Mouse (Mus musculus): ENCODE data around the gene Adss. TPM values are rescaled to one million over a fixed set of nuclear protein-coding genes. Genes with fewer than 3 reads are reported as not detected.

The Adss gene
- total RNA-seq, 2 experiments from 2014 or later = 69.9 to 74.4 TPM

GRCm38 (mm10) chr1:177729043-177730024 lies 67.0 kb downstream of the Adss start, which contains the start of gene 1700016C15Rik:
1700016C15Rik (plus strand) TSS chr1:177729814.
- DNase-seq (ENCODE audit: low spot score in 2 of 2) = no peak

- no peak for DNase-seq (ENCODE audit: low spot score in 2 of 2)
These were observed 68.3 kb downstream of the Adss start for GRCm38 (mm10) chr1:177727883-177728525.

DNA sequence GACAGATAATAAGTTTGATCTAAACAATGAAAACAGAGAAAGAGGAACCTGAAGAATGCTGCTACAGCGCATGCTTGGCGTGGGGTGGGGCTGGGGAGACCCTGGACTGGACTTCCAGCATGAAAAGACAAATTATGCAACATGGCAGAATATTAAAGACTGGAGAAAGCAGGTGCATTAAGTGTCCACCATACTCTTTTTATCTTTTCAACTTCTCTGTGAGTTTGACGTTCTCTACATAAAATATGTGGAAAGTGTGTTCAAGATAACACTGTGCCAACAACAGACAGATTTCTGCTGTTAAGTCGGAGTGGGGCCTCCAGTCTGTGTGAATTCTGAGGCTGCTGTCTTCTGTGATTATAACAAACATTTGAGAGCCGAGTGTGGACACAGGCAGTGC lies 69.4 kb downstream of the Adss start:
- DNase-seq (ENCODE audit: low spot score in 2 of 2) = no peak

- DNase-seq (ENCODE audit: low spot score in 2 of 2) = no peak
These were observed 72.5 kb downstream of the Adss start for GRCm38 (mm10) chr1:177723786-177724185.

DNA sequence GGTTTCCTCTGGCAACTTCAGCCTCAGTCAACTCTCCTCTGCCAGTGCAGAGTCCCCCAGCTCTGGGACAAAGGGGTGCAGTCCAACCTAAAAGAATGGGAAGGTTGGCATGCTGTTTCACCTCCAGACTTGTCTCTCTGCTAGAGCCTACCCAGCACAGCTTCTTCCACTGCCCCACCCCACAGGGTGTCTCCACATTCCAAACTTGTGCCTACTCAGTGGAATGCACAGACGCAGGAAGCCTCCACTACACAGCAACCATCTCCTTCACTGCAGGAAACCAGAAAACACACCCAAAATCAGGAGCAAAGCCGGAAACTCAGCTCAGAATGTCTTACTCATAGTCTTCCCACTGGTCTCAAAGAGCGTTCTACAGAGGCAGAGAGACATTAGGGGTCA lies 77.3 kb downstream of the Adss start:
- DNase-seq (ENCODE audit: low spot score in 2 of 2) = no peak

DNA sequence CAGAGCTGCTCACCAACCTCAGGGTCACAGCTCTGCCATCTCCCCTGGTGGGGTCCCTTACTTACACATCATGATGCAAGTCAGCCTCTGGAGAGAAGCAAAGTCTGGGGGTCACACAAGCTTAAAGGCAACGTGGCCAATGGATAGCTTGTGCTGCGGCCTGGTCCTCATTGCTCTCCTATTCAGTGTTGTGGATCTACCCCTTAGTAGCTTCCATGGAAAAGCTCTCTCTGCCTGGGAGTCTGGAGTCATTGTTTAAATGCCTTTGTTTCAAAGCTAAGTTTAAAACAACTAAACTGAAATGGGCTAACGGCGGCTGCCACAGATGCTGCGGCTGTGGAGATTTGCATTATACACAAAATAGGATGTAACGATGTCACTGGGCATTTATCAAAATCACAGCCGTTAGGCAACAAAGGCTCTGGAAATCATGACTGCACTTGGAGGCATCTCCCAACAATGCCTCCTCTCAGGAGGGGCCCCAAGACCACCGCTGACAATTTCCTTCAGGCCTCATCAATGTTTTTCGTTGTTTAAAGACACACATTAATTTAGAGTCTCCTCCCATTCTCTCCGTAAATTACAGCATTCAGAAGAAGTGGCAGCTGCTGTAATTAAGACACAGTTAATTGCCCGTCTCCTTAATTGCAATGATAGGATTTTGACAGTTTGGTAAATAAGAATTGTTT lies 77.8 kb downstream of the Adss start:
- no peak for DNase-seq (ENCODE audit: low spot score in 2 of 2)

DNA sequence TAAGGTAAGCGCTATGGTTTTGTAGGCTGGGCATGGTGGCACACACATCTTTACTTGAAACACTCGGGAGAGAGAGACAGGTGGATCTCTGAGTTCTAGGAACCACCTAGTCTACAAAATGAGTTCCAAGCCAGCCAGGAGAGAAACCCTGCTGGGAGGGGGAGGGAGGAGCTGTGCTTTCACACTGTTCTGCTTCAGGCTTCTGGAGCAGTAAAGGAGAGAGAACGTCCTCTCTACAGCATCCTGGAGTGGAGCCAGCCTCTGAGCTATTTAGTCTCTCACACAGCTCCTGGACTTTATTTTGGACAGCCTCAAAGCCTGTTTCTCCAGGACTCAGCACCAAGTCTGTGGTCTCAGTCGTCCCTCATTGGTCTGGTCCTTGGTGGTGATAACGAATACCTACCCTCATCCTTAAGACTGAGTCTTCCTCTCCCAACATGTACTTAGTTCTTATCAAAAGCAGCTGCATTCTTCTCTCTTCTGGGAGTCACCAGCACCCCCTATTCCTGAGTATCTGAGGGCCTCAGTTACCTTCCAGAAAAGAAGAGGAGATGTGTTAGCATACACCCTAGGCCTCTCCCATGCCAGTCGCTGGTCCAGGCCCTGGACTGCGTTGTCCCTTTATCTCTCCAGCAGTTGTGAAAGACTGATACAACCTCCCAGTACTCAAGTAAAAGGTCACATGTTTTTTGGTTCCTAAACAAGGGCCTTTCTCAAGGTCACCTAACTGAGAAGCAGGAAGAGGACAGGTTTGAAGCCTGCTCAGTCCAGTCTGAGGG lies 79.1 kb downstream of the Adss start:
- DNase-seq (ENCODE audit: low spot score in 2 of 2) = no peak

GRCm38 (mm10) chr1:177716448-177716847 lies 79.9 kb downstream of the Adss start:
- DNase-seq (ENCODE audit: low spot score in 2 of 2) = no peak

DNA sequence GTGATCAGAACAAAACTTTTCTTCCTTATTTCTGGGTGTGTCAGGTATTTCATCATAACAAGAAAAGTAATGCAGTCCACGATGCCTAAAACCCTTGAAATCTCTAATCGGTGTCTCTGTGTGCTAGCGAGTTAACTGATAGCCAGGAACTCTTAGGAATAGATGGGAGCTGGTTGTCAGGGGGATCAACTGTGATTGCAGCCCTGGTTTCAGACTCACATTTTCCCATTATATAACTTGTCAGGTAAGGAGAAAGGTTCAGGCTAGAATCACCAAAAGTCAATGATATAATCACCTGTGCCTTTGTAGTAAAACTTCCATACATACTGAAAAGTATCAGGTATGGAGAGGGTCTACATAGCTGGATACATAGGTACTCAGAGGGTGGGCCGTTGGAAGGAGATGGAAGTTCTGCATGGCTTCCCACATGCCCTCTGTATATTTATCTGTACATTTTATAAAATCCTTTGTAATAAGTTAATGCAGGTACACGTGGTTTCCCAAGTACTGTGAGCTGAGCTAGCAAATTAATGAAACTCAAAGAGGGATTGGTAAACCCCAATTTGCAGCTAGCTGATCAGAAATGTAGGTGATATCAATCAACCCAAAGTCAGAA lies 81.8 kb downstream of the Adss start:
- DNase-seq (ENCODE audit: low spot score in 2 of 2) = no peak

GRCm38 (mm10) chr1:177713635-177714396 lies 82.5 kb downstream of the Adss start:
- DNase-seq (ENCODE audit: low spot score in 2 of 2) = no peak

Other genes starting within 250 kb of the Adss start
- not detected for gene 1700016C15Rik, start 66.7 kb downstream of the Adss start, total RNA-seq (2021)
- 1 to 10 TPM; 8.0 to 8.1 TPM for gene Catspere2, start 186.9 kb upstream of the Adss start, total RNA-seq (2021)

Data from left cerebral cortex, adult 18-20 months (tissue).